Mouse (Mus musculus): ENCODE measurements at regions not wholly inside any gene's neighbourhood (a gene's known extent, or its start where the extent isn't known, plus 50 kb on each side); places are given as distances from the start of the nearest gene placed in this dataset.

- no peak for TF ChIP-seq CTCF (conservative IDR thresholded peaks at IDR 0.05; ENCODE audit: low read length)
- TF ChIP-seq NANOG (IDR thresholded peaks at IDR 0.05; ENCODE audit: borderline replicate concordance, low read length): no peak
Measured at GRCm38 (mm10) chr7:74709993-74710581, 155.5 kb upstream of the Slco3a1 start.
